Mouse (Mus musculus) stomach, embryonic 16.5 days (tissue): ENCODE measurements around the gene Celf5. TPM values are rescaled to one million over a fixed set of nuclear protein-coding genes. Genes with fewer than 3 reads are reported as not detected.

Experiments
- ATAC-seq: fragments of 200-750 bp; cut with Nextera tagmentation; 2 replicates; pipeline ENCODE4 v1.8.0; 2017; ENCODE audit warnings: moderate number of reproducible peaks, moderate TSS enrichment; ENCODE audit not compliant: insufficient read depth, low FRiP score
- H3K27ac ChIP-seq: fragments of 300-500 bp; sonication (generic); 2 replicates; pipeline ENCODE4 v1.5.1; 2014; ENCODE audit warnings: low read length
- H3K27me3 ChIP-seq: fragments of 300-500 bp; sonication (generic); 2 replicates; pipeline ENCODE4 v1.6.1; 2014; ENCODE audit warnings: low read length, control low read depth, mixed read lengths; ENCODE audit not compliant: control insufficient read depth, insufficient read depth
- H3K36me3 ChIP-seq: fragments of 300-500 bp; sonication (generic); 2 replicates; pipeline ENCODE4 v1.6.1; 2014; ENCODE audit warnings: low read length; ENCODE audit not compliant: control insufficient read depth, insufficient read depth
- H3K4me1 ChIP-seq: fragments of 300-500 bp; sonication (generic); 2 replicates; pipeline ENCODE4 v1.6.1; 2014; ENCODE audit warnings: low read length, control low read depth, mixed read lengths; ENCODE audit not compliant: control insufficient read depth, insufficient read depth
- H3K4me2 ChIP-seq: fragments of 300-500 bp; sonication (generic); 2 replicates; pipeline ENCODE4 v1.6.1; 2014; ENCODE audit warnings: low read depth, low read length, mixed read lengths
- H3K4me3 ChIP-seq: fragments of 300-500 bp; sonication (generic); replicated peaks from 2 replicates; pipeline ENCODE4 v1.5.1; 2014; ENCODE audit warnings: mild to moderate bottlenecking, low read length
- H3K9ac ChIP-seq: fragments of 300-500 bp; sonication (generic); 2 replicates; pipeline ENCODE4 v1.6.1; 2014; ENCODE audit warnings: low read length
- H3K9me3 ChIP-seq: fragments of 300-500 bp; sonication (generic); replicated peaks from 2 replicates; pipeline ENCODE4 v1.6.1; 2016; ENCODE audit warnings: low read length, control low read depth; ENCODE audit not compliant: control insufficient read depth
- WGBS: fragments of 180-500 bp; shearing (Covaris S2); extraction: QIAGEN DNeasy Blood & Tissue Kit; methylation state at CpG from one replicate; pipeline ENCODE4 v1.1.7; 2014; 5-methylcytosine and 5-hydroxymethylcytosine counted together
- polyA plus RNA-seq: library from polyadenylated mRNA; unstranded; fragments of >200 nt; fragmentation: Nextera tagmentation; extraction: Ambion mirVana; gene quantifications from 2 replicates; pipeline ENCODE4 v1.2.1, GENCODE M21; 2015

Celf5 gene
- polyA plus RNA-seq, 1 experiment from 2014 or later = 1.3 TPM

DNA sequence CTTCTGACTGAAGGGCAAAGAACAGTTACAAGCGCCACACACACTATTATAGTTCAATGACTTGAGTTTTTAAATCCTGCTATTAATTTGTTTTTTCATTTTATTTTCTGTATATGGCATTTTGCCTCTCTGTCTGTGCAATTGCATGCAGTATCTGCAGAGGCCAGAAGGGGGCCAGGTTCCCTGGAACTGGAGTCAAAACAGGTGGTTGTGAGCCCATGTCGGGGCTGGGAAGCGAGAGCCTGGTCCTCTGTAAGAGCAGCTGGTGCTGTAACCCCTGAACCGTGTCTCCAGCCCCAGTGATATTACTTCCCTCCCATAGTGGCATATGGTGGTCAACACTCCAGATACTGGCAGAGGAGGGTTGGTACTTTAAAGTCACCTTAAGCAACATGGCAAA, 36.0 kb upstream of the Celf5 start:
- ATAC-seq = no peak

DNA sequence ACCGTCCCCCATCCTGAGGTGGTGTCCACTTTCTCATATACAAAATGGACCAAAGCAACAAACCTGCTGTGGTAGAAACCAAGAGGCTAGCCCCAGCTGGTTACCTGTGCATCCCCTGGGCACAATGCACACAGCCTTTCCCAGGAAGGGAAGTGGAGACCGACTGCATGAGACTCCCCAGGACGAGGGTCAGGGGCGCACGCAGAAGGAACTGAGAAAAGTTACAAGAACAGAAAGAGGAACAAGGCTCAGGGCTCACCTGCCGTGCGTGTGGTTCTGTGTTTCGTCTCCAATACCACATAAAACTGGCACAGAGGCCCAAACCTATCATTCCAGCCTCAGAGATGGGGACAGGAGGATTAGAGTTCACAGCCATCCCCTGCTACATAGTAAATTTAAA, 34.7 kb upstream of the Celf5 start:
- Histone ChIP-seq H3K4me1 (no peaks in the 10 kb centered on the region), H3K27ac (no peak overlapping the region), H3K9ac (no peak overlapping the region), H3K4me2 (no peak overlapping the region), H3K36me3 (no peaks in the 10 kb centered on the region), H3K4me3 (no peak overlapping the region), H3K27me3 (no peaks in the 10 kb centered on the region), H3K9me3 (no peaks in the 10 kb centered on the region)
- 78% methylated on average over 8 of the region's 8 CpGs for WGBS
- no peak for ATAC-seq

More for the DNA sequence above, 36.0 kb upstream of the Celf5 start:
- Histone ChIP-seq H3K4me3 (no peak overlapping the region), H3K36me3 (no peaks in the 10 kb centered on the region), H3K27me3 (no peaks in the 10 kb centered on the region), H3K9me3 (no peaks in the 10 kb centered on the region), H3K9ac (no peak overlapping the region), H3K27ac (no peak overlapping the region), H3K4me2 (no peak overlapping the region), H3K4me1 (no peaks in the 10 kb centered on the region)
- WGBS = 14% methylated on average over 4 of the region's 4 CpGs

GRCm38 (mm10) chr10:81513798-81514197, 31.3 kb upstream of the Celf5 start:
- no peak overlapping the region for H3K9ac ChIP-seq
- H3K4me3 ChIP-seq = no peak overlapping the region
- 85% methylated on average over 5 of the region's 5 CpGs for WGBS
- H3K36me3 ChIP-seq = no peaks in the 10 kb centered on the region
- no peaks in the 10 kb centered on the region for H3K9me3 ChIP-seq
- ATAC-seq = no peak
- H3K4me1 ChIP-seq = no peaks in the 10 kb centered on the region
- H3K27ac ChIP-seq = no peak overlapping the region
- no peak overlapping the region for H3K4me2 ChIP-seq
- no peaks in the 10 kb centered on the region for H3K27me3 ChIP-seq

GRCm38 (mm10) chr10:81510246-81510810, 27.8 kb upstream of the Celf5 start:
- H3K4me2 ChIP-seq = no peak overlapping the region
- no peaks in the 10 kb centered on the region for H3K27me3 ChIP-seq
- H3K9ac ChIP-seq = no peak overlapping the region
- no peaks in the 10 kb centered on the region for H3K9me3 ChIP-seq
- 67% methylated on average over 14 of the region's 14 CpGs for WGBS
- no peak overlapping the region for H3K27ac ChIP-seq
- H3K36me3 ChIP-seq = no peaks in the 10 kb centered on the region
- no peaks in the 10 kb centered on the region for H3K4me1 ChIP-seq
- no peak for ATAC-seq
- no peak overlapping the region for H3K4me3 ChIP-seq

DNA sequence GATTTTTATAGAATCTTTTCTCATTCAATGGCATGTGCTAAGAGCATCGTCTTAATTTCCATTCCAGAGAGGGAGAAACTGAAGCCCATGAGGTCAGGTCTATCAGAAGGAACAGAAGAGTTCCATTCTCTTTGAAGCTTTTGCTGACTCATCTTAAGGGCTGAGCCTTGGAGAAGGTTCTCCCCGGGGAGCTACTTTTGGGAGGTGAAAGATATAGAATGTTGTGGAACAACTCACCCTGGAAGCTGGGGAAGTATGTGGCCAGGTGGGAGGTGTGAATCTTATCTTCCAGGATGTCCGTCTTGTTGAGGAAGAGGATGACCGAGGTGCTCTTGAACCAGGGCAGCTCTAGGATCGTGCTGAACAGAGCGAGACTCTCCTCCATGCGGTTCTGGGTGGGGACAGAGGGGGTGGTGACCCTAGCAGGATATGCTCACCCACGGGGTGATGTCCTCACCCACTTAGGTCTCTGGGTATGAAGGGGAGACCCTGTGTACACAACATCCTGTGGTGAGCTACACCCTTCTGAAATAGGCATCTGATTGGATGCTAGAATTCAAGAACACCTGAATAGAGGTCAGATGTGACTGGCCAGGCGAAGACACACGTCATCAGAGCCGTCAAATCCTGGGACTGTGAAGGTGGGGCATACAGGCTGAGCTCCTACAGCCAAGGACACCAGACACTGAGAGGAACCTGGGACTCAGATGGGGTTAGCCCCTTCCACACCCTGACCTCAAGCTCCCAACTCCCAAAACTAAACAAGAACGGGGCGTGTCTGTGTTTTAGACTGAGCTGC, 25.4 kb upstream of the Celf5 start:
- H3K9ac ChIP-seq = no peak overlapping the region
- H3K4me2 ChIP-seq = no peak overlapping the region
- H3K27ac ChIP-seq = no peak overlapping the region
- ATAC-seq = no peak
- H3K4me3 ChIP-seq = no peak overlapping the region
- peaks cover 6% of the 10 kb centered on the region; the same call in 1 of the 2 replicates for H3K27me3 ChIP-seq
- WGBS = 63% methylated on average over 13 of the region's 13 CpGs
- 0 out of 2 replicates have a peak, but pooled peaks cover under 1% of the 10 kb centered on the region for H3K4me1 ChIP-seq
- H3K36me3 ChIP-seq = no peaks in the 10 kb centered on the region
- no peaks in the 10 kb centered on the region for H3K9me3 ChIP-seq

DNA sequence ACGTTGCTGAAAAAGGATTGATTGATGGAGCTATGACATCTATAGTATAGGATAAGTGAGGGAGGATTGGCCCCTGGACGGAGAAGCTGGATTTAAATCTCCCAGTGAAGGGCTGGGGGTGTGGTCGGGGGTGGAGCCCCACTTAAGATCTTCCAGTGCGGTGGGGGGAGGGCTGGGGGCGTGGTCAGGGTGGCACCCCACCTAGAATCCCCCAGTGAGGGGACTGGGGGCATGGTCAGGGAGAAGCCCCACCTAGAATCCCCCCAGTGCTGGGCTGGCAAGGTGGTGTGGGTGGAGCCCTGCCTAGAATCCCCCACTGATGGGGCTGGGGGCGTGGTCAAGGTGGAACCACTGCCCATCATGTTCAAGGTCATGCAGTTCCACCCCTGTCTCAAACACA, 24.6 kb upstream of the Celf5 start:
- no peak overlapping the region for H3K4me2 ChIP-seq
- WGBS = 40% methylated on average over 6 of the region's 6 CpGs

DNA sequence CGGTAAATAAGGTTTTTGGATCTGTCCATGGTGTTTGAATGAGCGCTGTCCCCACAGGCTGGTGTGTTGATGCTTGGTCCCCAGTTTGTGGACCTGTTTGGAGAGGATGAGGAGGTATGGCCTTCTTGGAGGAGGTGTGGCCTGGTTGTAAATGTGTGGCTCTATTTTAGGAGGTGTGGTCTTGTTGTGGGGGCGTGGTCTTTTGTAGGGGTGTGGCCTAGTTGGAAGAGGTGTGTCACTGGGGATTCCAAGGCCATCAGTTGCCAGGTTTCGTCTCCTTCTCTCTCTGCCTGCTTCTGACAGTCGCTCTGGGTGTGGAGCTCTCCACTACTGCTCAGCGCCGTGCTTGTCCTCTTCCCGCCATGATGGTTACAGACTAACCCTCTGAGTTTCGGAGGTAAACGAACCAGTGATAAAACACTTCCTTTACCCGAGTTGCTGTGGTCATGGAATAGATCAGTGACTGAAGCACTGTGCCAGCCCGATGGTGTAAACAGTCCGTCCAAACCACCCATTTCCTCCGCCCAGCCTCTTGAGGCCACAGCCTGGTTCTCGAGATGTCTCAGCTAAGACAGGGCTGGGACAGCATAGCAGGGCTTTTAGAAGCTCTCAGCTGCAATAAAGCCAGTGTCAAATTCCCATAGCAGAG, 22.6 kb upstream of the Celf5 start:
- ATAC-seq = no peak
- Histone ChIP-seq H3K4me3 (no peak overlapping the region), H3K27ac (no peak overlapping the region), H3K9me3 (no peaks in the 10 kb centered on the region), H3K36me3 (no peaks in the 10 kb centered on the region), H3K27me3 (peaks cover 6% of the 10 kb centered on the region; the same call in 1 of the 2 replicates), H3K4me1 (0 out of 2 replicates have a peak, but pooled peaks cover 6% of the 10 kb centered on the region), H3K4me2 (no peak overlapping the region), H3K9ac (no peak overlapping the region)
- WGBS = 71% methylated on average over 15 of the region's 15 CpGs

More for the DNA sequence above, 24.6 kb upstream of the Celf5 start:
- Histone ChIP-seq H3K27me3 (peaks cover 6% of the 10 kb centered on the region; the same call in 1 of the 2 replicates), H3K9ac (no peak overlapping the region), H3K9me3 (no peaks in the 10 kb centered on the region), H3K4me3 (no peak overlapping the region), H3K27ac (no peak overlapping the region), H3K36me3 (no peaks in the 10 kb centered on the region), H3K4me1 (0 out of 2 replicates have a peak, but pooled peaks cover 6% of the 10 kb centered on the region)
- no peak for ATAC-seq

GRCm38 (mm10) chr10:81502658-81503057, 20.1 kb upstream of the Celf5 start:
- peak; percentile 19; the same call in 1 of the 2 replicates for ATAC-seq

GRCm38 (mm10) chr10:81501863-81502262, 19.4 kb upstream of the Celf5 start:
- no peak for ATAC-seq
- H3K4me1 ChIP-seq = 0 out of 2 replicates have a peak, but pooled peaks cover 6% of the 10 kb centered on the region
- peaks cover 6% of the 10 kb centered on the region; the same call in 1 of the 2 replicates for H3K27me3 ChIP-seq
- WGBS = 79% methylated on average over 5 of the region's 5 CpGs
- H3K4me2 ChIP-seq = no peak overlapping the region
- no peaks in the 10 kb centered on the region for H3K36me3 ChIP-seq
- no peak overlapping the region for H3K4me3 ChIP-seq
- no peak overlapping the region for H3K27ac ChIP-seq
- no peak overlapping the region for H3K9ac ChIP-seq
- H3K9me3 ChIP-seq = no peaks in the 10 kb centered on the region

More at GRCm38 (mm10) chr10:81502658-81503057, 20.1 kb upstream of the Celf5 start:
- peaks cover 6% of the 10 kb centered on the region; the same call in 1 of the 2 replicates for H3K27me3 ChIP-seq
- 9% methylated on average over 36 of the region's 36 CpGs for WGBS
- H3K27ac ChIP-seq = no peak overlapping the region
- peak overlapping the region; percentile 48; the same call in 1 of the 2 replicates for H3K9ac ChIP-seq
- H3K4me2 ChIP-seq = peak overlapping the region; percentile 56
- H3K36me3 ChIP-seq = no peaks in the 10 kb centered on the region
- no peaks in the 10 kb centered on the region for H3K9me3 ChIP-seq
- H3K4me3 ChIP-seq = peak overlapping the region; percentile 34
- 0 out of 2 replicates have a peak, but pooled peaks cover 6% of the 10 kb centered on the region for H3K4me1 ChIP-seq
